Mouse (Mus musculus): ENCODE results near the gene Olfr1416. TPM values are rescaled to one million over a fixed set of nuclear protein-coding genes. Genes with fewer than 3 reads are reported as not detected.

Gene Olfr1416
- polyA plus RNA-seq, 1 experiment: not detected

GRCm38 (mm10) chr1:92432098-92432497, 52.8 kb downstream of the Olfr1416 start:
- Histone ChIP-seq H3K27ac (ENCODE audit: insufficient read depth, low read depth, low read length) (no peak overlapping the region), H3K36me3 (ENCODE audit: control insufficient read depth, insufficient read depth, low read length) (no peaks in the 10 kb centered on the region), H3K27me3 (replicated peaks; ENCODE audit: control insufficient read depth, insufficient read depth, low read length) (no peaks in the 10 kb centered on the region), H3K4me3 (ENCODE audit: insufficient read depth, low read depth, low read length) (no peak overlapping the region), H3K4me1 (ENCODE audit: control insufficient read depth, insufficient read depth, low read length) (no peaks in the 10 kb centered on the region)
- DNase-seq: no peak
- TF ChIP-seq CTCF (conservative IDR thresholded peaks at IDR 0.05; ENCODE audit: insufficient read depth, insufficient read length, low read depth, low read length) (no peak), POLR2A (IDR thresholded peaks at IDR 0.05; ENCODE audit: low read depth, low read length) (no peak)
- WGBS: 52% methylated on average over 4 of the region's 4 CpGs

- DNase-seq: no peak
- no peaks in the 10 kb centered on the region for H3K36me3 ChIP-seq (ENCODE audit: control insufficient read depth, insufficient read depth, low read length)
- H3K4me1 ChIP-seq (ENCODE audit: control insufficient read depth, insufficient read depth, low read length): no peaks in the 10 kb centered on the region
- H3K4me3 ChIP-seq (ENCODE audit: insufficient read depth, low read depth, low read length): no peak overlapping the region
- WGBS: 72% methylated on average over 3 of the region's 3 CpGs
- no peak for TF ChIP-seq CTCF (conservative IDR thresholded peaks at IDR 0.05; ENCODE audit: insufficient read depth, insufficient read length, low read depth, low read length)
- TF ChIP-seq POLR2A (IDR thresholded peaks at IDR 0.05; ENCODE audit: low read depth, low read length): no peak
- no peak overlapping the region for H3K27ac ChIP-seq (ENCODE audit: insufficient read depth, low read depth, low read length)
- no peaks in the 10 kb centered on the region for H3K27me3 ChIP-seq (replicated peaks; ENCODE audit: control insufficient read depth, insufficient read depth, low read length)
These were observed 53.5 kb downstream of the Olfr1416 start for GRCm38 (mm10) chr1:92431420-92431819.

- DNase-seq: no peak
- H3K27me3 ChIP-seq (replicated peaks; ENCODE audit: control insufficient read depth, insufficient read depth, low read length): no peaks in the 10 kb centered on the region
- no peak for TF ChIP-seq POLR2A (IDR thresholded peaks at IDR 0.05; ENCODE audit: low read depth, low read length)
- no peak for TF ChIP-seq CTCF (conservative IDR thresholded peaks at IDR 0.05; ENCODE audit: insufficient read depth, insufficient read length, low read depth, low read length)
- no peaks in the 10 kb centered on the region for H3K36me3 ChIP-seq (ENCODE audit: control insufficient read depth, insufficient read depth, low read length)
- no peak overlapping the region for H3K27ac ChIP-seq (ENCODE audit: insufficient read depth, low read depth, low read length)
- 91% methylated on average over 1 of the region's 1 CpGs for WGBS
- H3K4me1 ChIP-seq (ENCODE audit: control insufficient read depth, insufficient read depth, low read length): no peaks in the 10 kb centered on the region
- H3K4me3 ChIP-seq (ENCODE audit: insufficient read depth, low read depth, low read length): no peak overlapping the region
These were observed 53.9 kb downstream of the Olfr1416 start for GRCm38 (mm10) chr1:92430991-92431390.

Other genes with a start within 250 kb of the Olfr1416 start
- gene Ndufa10, start 11.3 kb downstream of the Olfr1416 start, polyA plus RNA-seq (2012; rRNA removed): 242 and 288 TPM in 2 replicates
- gene Olfr1415, start 11.0 kb upstream of the Olfr1416 start, polyA plus RNA-seq (2012; rRNA removed): not detected in 2 replicates
- not detected in 2 replicates for gene Olfr1414, start 33.5 kb upstream of the Olfr1416 start, polyA plus RNA-seq (2012; rRNA removed)
- not detected in 2 replicates for gene Olfr1413, start 86.2 kb upstream of the Olfr1416 start, polyA plus RNA-seq (2012; rRNA removed)
- not detected in 2 replicates for gene Olfr1412, start 100.7 kb upstream of the Olfr1416 start, polyA plus RNA-seq (2012; rRNA removed)
- not detected in 2 replicates for gene Olfr1411, start 109.3 kb upstream of the Olfr1416 start, polyA plus RNA-seq (2012; rRNA removed)
- gene Olfr1410, start 120.7 kb upstream of the Olfr1416 start, polyA plus RNA-seq (2012; rRNA removed): not detected in 2 replicates
- gene Olfr12, start 132.7 kb upstream of the Olfr1416 start, polyA plus RNA-seq (2012; rRNA removed): not detected in 2 replicates
- 176 and 280 TPM in 2 replicates for gene Cops9, start 156.9 kb upstream of the Olfr1416 start, polyA plus RNA-seq (2012; rRNA removed)
- 0.29 and 0.48 TPM in 2 replicates for gene Otos, start 163.7 kb upstream of the Olfr1416 start, polyA plus RNA-seq (2012; rRNA removed)

Measured in kidney, adult 2 months (tissue).